Mouse (Mus musculus): ENCODE results near the gene Psmd3.

Psmd3 gene

DNA sequence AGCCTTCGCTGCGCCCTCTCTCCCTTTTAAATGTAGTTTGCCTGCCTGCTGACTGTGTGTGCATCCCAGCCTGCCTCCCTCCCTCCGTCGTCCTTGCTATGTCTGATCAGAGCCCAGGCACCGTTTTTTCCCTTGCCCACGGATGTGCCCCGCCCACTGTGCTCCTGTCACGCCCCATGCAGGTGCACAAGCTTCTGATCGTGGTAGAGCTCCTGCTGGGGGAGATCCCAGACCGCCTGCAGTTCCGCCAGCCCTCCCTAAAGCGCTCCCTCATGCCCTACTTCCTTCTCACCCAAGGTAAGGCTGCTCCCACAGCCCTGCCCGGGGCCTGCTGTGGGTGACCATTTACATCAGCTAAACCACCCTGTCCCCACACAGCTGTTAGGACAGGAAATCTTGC lies 10.8 kb downstream of the Psmd3 start:
- peak; percentile 90 for DNase-seq

DNA sequence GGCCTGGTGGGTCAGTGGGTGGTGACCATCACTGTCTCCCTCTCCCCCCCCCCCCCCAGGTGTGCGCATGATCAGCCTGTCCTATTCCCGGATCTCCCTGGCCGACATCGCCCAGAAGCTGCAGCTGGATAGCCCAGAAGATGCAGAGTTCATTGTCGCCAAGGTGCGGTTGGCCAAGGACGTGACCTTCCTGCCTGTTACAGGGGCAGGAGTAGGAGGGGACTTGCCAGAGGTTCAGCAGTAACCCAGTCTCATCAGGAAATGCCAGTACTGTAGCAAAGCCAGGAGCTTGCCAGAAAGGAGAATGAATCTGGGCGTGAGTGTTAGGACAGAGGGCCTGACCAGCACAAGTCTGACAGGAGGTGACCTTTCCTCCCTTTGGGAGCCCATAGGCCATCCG lies 11.4 kb downstream of the Psmd3 start:
- DNase-seq: no peak

DNA sequence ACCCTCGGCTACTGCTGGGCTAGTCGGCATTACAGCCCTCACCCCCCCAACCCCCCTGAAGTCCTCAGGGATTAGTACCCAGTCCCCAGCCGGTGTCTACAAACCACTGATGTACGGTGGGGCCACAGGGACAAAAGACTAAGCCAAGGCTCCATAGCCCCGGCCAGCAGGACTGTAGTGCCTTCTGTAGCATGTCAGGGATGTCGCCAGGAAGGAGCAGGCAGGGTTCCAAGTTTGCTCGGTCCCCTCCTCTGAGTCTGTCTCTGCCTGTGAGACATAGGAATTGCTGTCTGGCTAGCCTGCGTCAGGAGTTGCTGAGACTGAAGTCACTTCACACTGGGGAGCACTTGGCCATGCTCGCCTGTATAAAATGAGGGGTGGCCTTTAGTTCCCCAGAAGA lies 11.9 kb downstream of the Psmd3 start:
- DNase-seq: no peak

DNA sequence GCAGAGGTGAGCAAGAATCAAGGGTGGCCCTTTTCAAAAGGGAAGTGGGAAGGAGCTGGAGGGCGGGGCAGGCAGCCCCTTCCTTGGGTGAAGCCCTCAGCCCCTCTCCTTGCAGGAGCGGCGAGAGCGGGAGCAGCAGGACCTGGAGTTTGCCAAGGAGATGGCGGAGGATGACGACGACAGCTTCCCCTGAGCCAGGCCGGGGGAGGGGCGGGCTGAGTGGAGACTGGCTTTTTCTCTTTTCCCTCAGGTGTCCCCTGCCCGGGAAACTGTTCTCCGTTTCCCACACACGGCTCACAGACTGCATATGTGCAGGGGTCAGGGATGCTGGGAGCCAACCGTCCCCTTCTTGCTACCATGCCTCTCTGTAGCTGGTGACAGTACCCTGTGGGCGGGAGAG lies 13.1 kb downstream of the Psmd3 start:
- no peak for DNase-seq

DNA sequence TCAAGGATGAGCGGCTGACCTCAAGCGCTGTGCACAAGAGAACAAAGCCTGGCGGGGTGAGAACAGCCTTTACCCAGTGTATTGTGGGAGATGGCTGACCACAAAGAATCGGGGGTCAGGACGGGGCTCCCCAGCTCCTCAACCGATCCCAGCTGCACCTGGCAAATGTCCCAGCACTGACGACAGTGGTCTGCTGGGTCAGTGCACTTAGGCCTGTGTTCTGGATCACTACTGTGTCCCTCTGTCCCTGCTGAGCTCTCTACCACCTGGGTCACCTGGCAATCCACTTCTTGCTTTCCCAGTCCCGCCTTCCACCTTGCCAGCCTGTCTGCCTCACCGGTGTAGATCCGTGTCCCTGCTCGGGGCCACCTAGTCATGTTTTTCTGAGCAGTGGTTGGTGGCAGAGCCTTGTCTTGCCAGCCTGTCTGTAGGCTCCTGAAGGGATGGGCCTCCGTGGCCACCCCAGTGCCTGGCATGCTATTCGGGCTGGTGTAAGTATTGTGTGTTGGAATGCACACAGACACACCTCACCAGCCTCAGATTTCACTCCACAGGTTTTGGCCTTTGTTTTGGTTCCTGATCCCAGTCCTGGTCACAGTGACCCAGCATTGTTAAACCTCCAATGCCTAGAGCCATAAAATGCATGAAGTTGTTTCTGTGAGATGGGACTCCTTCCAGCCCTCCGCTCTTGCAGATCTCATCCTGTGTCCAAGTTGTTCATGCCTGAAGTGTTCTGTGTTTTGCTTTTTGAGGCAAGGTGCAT lies 14.3 kb downstream of the Psmd3 start:
- DNase-seq: no peak

DNA sequence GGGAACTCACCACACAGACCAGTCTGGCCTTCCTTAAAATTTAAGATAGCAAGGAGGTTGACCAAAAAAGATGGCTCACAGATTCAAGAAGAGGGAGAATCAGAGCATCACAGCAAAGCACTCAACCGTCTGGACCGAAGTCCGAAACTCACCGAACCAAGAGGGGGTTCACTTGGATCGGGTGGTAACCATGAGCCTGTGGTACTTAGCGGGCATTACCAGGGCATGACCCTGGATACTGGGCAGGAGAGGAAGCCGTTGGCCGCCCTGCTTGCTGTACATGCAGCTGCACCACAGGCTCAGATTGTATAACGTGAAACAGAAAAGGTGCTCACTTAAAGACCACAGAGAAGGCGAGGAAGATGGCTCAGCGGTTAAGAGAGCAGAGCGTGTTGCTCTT lies 14.9 kb downstream of the Psmd3 start:
- DNase-seq: no peak

DNA sequence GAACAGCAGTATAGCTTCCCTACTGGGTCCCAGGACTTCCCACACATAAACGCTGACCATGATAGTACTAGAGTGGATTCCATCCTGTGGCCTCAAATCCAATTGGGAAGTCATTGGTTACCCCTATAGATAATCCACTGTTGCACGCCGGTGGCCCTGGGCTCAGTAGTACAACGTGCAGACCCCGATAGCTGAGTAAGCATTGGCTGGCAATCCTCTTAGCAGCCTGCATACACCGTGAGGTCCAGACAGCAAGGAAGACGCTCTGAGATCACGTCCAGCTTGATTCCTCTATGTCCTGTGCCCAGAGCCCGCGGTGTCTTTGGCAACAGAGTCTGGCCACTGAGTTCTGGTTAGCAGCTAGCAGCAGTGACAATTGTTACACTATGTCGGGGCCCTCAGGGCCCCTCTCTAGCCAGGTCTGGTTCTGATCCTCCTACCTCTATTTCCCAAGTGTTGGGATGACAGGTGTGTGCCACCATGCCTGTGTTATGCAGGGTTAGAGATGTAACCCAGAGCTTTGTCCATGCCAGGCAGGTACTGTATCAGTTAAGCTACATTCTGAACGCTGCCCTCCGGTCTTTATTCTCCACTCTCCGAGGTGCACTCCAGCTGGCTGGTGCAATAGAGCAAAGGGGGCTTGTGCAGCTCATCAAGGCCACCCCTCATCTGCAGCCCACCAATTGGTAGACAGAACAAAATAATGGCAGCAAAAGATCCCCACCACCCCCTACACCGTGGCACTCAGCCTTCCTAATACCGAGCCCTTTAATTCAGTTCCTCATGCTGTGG lies 16.7 kb downstream of the Psmd3 start:
- no peak for DNase-seq

DNA sequence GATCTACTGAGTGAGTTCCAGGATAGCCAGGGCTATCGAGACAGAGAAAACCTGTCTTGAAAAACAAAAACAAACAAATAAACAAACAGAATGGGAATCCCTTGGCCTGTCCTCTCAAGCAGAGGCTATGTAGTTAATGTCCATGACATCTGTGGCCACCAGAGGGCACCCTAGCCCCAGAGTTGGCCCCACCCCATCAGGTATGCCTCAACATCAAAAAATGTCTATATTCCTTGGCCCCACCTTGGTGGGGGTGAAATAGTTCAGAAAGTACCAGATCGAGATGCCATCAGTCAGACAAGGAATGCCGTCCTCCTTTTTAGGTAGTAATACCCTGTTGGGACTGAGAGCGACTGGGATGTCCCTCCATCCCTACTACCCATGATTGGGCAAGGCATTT lies 17.6 kb downstream of the Psmd3 start:
- peak; percentile 81 for DNase-seq

DNA sequence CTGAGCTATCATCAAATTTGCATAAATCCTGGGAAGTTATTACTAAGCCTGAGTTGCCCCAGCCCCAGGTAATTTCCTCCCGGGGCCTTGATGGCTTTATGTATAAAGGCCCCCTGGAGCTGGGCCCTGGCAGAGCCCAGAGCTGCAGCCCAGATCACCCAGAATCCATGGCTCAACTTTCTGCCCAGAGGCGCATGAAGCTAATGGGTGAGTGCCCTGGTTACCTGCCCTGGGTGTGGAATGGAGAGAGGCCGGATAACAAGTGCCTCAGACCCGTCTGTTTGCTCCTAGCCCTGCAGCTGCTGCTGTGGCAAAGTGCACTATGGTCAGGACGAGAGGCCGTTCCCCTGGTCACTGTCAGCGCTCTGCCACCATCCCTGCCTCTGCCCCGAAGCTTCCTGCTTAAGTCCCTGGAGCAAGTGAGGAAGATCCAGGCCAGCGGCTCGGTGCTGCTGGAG lies 18.9 kb downstream of the Psmd3 start, which contains the start of gene Csf3:
Csf3 (plus strand) TSS at position 51 of the 458 bp plus-strand sequence.
- DNase-seq: no peak

DNA sequence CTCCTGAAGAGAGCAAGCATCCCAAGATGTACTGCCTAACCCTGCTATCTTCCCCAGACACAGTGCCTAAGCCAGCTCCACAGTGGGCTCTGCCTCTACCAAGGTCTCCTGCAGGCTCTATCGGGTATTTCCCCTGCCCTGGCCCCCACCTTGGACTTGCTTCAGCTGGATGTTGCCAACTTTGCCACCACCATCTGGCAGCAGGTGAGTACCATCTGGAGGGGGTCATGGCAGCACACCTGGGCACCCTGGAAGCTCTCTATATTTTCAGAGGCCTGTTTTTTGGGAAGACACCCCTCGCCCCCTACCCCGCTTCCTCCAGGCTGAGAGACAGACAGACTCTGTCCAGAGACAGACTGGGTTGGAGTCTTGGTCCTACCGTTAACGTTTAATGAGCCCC lies 20.0 kb downstream of the Psmd3 start:
- DNase-seq: no peak

DNA sequence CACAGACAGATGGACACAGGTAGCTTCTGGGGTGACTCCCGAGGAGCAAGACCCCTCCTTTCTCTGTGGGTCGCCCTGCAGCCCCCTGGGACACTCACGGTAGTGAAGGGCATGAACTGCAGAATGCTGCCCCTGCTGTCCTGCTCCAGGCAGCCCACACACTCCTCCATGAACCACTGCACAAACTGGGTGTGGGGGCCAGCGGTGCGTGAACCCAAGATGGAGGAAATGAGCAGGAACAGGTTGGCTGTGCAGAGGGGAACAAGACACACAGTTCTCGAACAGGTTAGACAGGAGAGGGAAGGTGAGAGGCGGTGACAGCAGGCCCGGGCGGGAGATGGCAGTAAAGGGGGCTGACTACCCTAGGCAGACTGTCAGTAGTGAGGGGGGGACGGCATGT lies 22.7 kb downstream of the Psmd3 start:
- DNase-seq: no peak

DNA sequence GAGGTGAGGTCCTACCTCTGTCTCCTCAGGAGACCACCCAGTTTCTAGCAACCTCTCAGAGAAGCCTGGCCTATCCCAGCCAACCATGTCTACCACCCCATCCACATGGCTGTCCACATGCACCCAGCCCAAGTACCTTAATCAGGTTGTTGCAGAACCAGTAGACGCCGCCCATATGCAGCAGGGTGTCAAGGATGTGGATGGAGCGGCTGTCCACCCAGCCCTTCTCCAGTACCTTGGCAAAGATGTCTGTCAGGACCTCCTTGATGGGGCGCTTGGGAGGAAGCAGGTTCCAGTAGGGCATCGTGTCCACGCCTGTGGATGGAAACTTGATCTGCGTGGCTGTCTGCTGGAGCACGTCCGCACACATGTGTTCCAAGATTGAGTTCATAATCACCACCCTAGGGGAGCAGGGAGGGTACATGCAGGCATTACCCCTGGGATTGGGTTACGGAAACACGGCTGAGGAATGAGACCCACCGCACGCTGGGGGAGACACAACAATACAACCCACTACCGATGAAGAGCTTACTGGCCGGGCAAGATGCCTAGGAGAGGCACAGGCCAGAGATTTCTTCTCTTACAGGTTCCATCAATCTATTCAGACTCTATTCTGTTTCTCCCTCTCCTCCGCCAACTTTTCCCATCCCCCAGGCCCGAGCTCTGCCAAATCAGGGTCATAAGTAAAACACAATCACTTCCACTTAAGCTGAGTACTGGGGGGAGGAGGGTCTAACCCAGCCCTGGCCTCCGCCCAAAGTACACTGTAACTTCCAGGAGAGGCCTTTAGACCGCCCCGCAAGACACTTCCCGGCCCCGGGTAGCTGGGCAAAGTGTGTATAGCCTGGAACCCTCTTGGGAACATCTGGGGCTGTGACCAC lies 25.3 kb downstream of the Psmd3 start:
- no peak for DNase-seq

DNA sequence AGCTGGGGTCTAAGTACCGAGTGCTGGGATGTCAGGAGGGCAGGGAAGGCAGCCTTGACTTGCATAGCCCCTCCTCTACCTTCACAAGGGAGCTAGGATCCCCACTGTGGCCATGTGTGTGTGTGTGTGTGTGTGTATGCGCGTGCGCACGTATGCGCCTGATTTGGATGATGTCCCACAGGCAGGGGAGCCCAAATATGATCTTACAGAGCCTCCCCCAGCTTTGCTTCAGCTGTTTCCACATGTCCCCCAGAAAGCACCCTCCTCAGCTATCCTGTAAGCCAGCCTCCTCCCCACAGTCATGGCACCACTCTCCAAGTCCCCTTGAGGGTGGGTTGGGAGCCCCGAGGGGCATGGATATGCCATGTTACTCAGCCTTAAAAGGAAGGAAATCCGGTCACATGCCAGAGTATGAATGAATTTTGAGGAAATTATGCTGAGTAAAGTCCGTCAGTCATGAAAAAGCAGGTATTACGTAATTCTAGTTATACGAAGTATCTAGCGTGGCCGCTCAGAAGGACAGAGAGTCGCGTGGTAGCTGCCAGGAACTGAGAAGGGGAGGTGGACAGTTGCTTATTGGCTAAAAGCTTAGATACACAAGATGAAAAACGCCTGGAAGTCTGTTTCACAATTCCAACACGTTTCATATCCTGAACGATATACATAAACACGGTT lies 26.1 kb downstream of the Psmd3 start:
- DNase-seq: no peak

DNA sequence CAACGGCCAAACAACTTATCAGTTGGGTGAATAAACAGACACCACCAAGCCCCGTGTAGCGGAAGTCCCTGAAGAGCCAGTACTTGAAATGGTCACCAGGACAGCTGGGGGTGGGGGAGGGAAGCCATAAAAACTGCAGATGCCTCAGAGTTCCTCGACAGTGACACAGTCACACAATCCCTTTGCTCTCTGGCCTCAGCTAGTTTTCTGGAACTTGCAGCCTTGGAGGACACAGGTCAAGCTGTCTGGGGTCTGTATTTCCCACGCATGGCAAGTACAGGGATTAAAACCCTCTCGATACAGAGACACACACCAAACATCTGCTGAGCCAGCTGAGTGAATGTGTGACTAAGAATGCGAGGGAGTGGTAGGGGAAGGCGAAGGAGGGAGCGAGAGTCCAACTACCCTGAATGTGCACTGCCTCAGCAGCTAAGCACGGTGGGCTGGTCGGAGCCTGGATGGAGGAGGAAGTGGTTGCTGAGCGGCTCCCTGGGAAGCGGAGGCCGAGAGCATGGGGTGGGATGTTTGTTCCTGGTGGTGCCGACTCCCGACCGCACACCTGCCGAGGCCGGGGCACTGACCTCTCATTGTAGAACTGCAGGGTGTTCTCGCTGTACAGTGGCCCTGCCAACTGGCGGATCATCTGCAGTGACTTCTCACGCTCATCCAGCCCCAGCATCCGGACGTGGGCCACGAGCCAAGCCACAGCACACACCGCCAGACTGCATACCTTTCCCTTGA lies 26.8 kb downstream of the Psmd3 start:
- DNase-seq: no peak

DNA sequence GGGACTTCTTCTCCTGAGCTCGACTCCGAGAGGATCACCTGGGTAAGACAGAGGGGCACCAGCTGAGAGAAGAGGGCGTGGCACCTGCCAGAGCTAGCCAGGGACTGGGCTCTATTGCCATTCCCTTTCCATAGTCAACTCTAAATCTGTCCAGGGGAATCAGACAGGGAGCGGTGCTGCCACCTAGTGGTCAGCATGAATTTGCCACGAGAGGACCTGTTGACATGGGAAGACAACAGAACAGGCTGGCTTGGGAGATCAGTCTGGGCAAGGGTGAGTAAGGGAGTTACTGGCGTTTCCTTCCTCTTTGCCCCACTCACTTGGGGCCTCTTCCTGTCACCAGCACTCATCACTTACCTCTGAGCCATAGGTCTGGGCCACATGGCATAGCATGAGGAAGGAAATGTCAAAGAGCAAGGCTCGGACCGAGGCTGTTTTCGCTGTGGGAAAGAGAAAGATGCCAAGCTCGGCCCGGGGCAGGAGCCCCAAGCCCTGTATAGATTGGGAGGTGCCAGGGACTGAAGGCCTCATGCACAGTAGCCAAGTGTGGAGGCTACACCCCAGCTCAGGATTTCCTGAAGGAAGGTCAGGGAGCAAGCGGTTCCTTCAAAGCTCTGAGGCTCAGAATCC lies 28.2 kb downstream of the Psmd3 start:
- DNase-seq: peak; percentile 75

DNA sequence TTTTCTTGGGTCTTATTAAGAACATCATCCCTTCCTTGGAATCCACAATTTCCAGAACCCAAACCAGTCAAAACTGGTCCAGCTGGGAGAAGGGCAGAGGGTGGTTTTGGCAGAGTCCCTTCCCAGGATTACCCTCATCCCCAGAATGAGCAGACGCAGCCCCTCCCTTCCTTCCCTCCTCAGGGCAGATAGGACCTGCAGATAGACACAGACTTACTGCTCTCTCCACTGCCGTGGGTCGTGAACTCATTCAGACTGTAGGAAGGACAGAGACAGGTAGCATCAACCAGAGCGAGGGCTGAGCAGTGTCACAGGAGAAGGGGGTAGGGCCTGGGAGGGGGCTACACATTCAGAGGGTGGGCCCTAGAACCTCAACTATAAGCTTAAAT lies 28.7 kb downstream of the Psmd3 start:
- DNase-seq: no peak

DNA sequence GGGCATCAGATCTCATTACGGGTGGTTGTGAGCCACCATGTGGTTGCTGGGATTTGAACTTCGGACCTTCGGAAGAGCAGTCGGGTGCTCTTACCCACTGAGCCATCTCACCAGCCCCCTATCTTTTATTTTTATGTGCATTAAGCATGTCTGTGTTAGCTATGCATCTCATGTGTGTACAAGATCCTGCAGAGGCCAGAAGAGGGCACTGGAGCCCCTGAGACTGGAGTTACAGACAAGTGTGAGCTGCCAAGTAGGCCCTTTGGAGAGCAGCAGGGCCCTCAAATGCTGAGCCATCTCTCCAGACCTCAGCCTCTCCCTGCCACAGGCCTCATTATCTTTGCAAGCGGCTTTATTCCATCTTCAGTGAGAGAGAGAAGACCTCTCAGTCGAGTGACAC lies 29.7 kb downstream of the Psmd3 start:
- DNase-seq: peak; percentile 42

DNA sequence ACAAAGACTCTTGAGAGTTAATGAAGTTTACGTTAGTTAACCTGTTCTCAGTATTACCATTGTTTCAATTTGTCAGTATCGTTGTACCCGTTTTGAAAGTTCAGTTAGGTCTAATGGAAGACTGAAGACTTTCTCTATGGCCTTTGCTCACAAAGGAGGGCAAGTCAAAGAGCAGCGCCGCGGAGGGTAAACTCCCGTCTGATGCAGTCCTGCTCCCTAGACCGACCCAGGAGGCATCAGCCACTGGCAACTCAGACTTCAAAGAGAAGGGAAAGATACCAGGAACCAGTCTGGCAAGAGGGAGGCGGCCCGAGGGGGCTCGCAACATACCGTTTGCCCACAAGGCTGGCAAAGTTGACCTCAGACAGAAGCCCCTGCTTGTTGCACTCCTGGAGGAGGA lies 31.3 kb downstream of the Psmd3 start:
- no peak for DNase-seq

DNA sequence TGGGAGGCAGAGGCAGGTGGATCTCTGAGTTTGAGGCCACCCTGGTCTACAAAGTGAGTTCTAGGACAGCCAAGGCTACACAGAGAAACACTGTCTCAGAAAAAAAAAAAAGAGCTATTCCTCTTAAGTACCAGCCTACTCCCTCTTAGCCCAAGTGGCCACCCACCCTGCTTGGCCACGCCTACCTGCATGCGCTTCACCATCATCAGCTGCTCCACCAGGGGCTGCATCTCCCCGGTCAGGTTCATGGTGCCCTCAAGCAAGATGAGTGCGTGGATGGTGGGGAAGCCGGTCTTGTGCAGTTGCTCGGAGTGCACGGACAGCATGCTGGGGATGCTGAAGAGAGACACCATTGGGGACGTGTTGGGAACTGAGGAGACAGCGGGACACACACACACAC lies 33.6 kb downstream of the Psmd3 start:
- no peak for DNase-seq

DNA sequence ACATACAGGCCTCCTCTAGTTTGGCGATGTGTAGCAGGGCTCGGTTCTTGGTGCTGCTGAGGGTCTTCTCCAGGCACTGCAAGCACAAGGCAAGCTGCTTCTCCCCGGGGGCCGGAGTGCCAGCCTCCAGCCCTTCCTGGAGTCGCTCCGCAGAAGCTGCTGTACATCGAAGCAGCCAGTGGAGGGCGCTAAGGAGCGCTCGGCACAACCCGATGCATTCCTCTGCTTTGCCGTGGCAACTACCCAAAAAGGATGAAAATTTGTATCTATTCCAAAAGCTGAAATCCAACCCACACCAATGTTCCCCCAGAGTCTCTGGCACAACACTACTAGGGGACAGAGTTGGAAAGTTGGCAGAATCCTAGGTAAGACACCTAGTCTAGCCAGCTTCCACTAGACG lies 35.5 kb downstream of the Psmd3 start:
- peak; percentile 57 for DNase-seq

DNA sequence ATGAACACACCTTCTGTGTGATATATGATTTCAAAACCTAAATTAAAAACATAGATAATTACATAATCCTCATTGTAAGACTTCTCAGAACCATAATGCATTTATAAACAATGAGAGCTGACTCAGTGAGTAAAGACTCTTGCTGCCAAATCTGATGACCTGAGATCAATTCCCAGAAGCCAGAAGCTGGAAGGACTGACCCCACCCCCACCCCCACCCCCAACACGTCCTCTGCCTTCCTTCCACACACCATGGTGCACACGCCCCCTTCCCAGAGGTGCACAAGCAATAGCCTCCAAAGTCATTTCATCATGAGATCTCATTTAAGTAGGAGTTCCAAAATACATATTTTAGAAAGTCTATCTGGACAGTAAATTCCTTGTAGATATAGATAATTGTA lies 38.4 kb downstream of the Psmd3 start:
- no peak for DNase-seq

All from thymus, postnatal 14 days (tissue).